9 mouse cellular contexts compared by ENCODE assay signal in genomic region chr1:72284539-72284938, GRCm38 (mm10). TPM values are rescaled to one million over a fixed set of nuclear protein-coding genes. Genes with fewer than 3 reads are reported as not detected.
DNase-seq lines count a peak whose midpoint lies in the region; ATAC-seq lines count a peak whose summit lies in the region.
"Had no signal": no experiment of that assay in that cellular context is flagged by ENCODE, and none has a peak within 500 bp of the region (broad histone marks: within the 10 kb centered on the region; RNA-seq: fewer than 3 reads in every experiment).

No protein-coding gene starts in this region.

- peaks cover 3% of the 10 kb centered on the region; the same call in 1 of the 2 replicates for H3K4me1 ChIP-seq in liver, embryonic 11.5 days (replicated peaks; ENCODE audit: control insufficient read depth, insufficient read depth, low read length)
- peaks cover 5% of the 10 kb centered on the region; the same call in 1 of the 2 replicates for H3K4me1 ChIP-seq in embryonic facial prominence, embryonic 15.5 days
- H3K4me1 ChIP-seq in neural tube, embryonic 12.5 days = peaks cover 21% of the 10 kb centered on the region

- 7% methylated on average over 5 of the region's 5 CpGs for WGBS in liver, embryonic 11.5 days
- WGBS in embryonic facial prominence, embryonic 15.5 days = 3% methylated on average over 5 of the region's 5 CpGs
- 6% methylated on average over 5 of the region's 5 CpGs for WGBS in neural tube, embryonic 12.5 days

- peak overlapping the region; percentile 60; the same call in 1 of the 2 replicates for H3K4me3 ChIP-seq in liver, embryonic 11.5 days (ENCODE audit: low read depth, low read length)
- H3K4me3 ChIP-seq in embryonic facial prominence, embryonic 15.5 days (replicated peaks) = peak overlapping the region; percentile 72
- H3K4me3 ChIP-seq in neural tube, embryonic 12.5 days = peak overlapping the region; percentile 49

- DNase-seq in liver, embryonic 11.5 days (ENCODE audit: low spot score) = no peak
- no peak for DNase-seq in liver
- peak; percentile 28 for DNase-seq in hindlimb bud, embryonic 11.5 days (ENCODE audit: extremely low spot score, low read depth, low spot score)
- no peak for DNase-seq in ovary, postnatal 14 days (ENCODE audit: low spot score)
- DNase-seq in spleen, postnatal 10 days (ENCODE audit: low spot score in 2 of 2) = no peak
- DNase-seq in frontal cortex, postnatal 10 days (ENCODE audit: low spot score in 2 of 2) = no peak

- H3K4me2 ChIP-seq in liver, embryonic 11.5 days = peak overlapping the region; percentile 83
- peak overlapping the region; percentile 86 for H3K4me2 ChIP-seq in embryonic facial prominence, embryonic 15.5 days (replicated peaks)
- peak overlapping the region; percentile 89 for H3K4me2 ChIP-seq in neural tube, embryonic 12.5 days (replicated peaks)

- no peak overlapping the region for H3K27ac ChIP-seq in liver, embryonic 11.5 days (ENCODE audit: low read depth, low read length)
- H3K27ac ChIP-seq in embryonic facial prominence, embryonic 15.5 days (replicated peaks) = 0 out of 2 replicates have a peak overlapping the region, but pooled peaks have one; percentile 34
- no peak overlapping the region for H3K27ac ChIP-seq in neural tube, embryonic 12.5 days
- H3K27ac ChIP-seq: macrophage had no signal

- no peak overlapping the region for H3K9ac ChIP-seq in liver, embryonic 11.5 days (ENCODE audit: low read depth, low read length)
- peak overlapping the region; percentile 18; the same call in 1 of the 2 replicates for H3K9ac ChIP-seq in embryonic facial prominence, embryonic 15.5 days
- peak overlapping the region; percentile 60 for H3K9ac ChIP-seq in neural tube, embryonic 12.5 days

- ATAC-seq in liver, embryonic 11.5 days (replicated peaks; ENCODE audit: low FRiP score) = no peak
- ATAC-seq in embryonic facial prominence, embryonic 15.5 days (ENCODE audit: insufficient number of reproducible peaks, low FRiP score, low TSS enrichment, low read depth) = 0 out of 2 replicates have a peak, but pooled peaks have one; percentile 40
- peak; percentile 61 for ATAC-seq in neural tube, embryonic 12.5 days (ENCODE audit: low FRiP score, low read depth)

- H3K27me3 ChIP-seq in liver, embryonic 11.5 days (replicated peaks; ENCODE audit: control insufficient read depth, insufficient read depth, low read length) = no peaks in the 10 kb centered on the region; the same call in 1 of the 2 replicates
- no peaks in the 10 kb centered on the region for H3K27me3 ChIP-seq in embryonic facial prominence, embryonic 15.5 days
- H3K27me3 ChIP-seq in neural tube, embryonic 12.5 days (replicated peaks) = no peaks in the 10 kb centered on the region

- no peaks in the 10 kb centered on the region for H3K9me3 ChIP-seq in liver, embryonic 11.5 days (ENCODE audit: control insufficient read depth, low read length)
- H3K9me3 ChIP-seq in embryonic facial prominence, embryonic 15.5 days (replicated peaks) = no peaks in the 10 kb centered on the region
- H3K9me3 ChIP-seq in neural tube, embryonic 12.5 days = no peaks in the 10 kb centered on the region

- no peaks in the 10 kb centered on the region for H3K36me3 ChIP-seq in liver, embryonic 11.5 days (ENCODE audit: control insufficient read depth, insufficient read depth, low read length)
- H3K36me3 ChIP-seq in embryonic facial prominence, embryonic 15.5 days = no peaks in the 10 kb centered on the region
- no peaks in the 10 kb centered on the region for H3K36me3 ChIP-seq in neural tube, embryonic 12.5 days

RNA-seq across cellular contexts. Expression of gene Tmem169, which starts 0.4 kb away (rescaled TPM):
- polyA plus RNA-seq in liver, embryonic 11.5 days (2014; fragmentation: Nextera tagmentation; extraction: Ambion mirVana) = 0.77 and 0.90 TPM in 2 replicates
- polyA plus RNA-seq in embryonic facial prominence, embryonic 15.5 days (2015; fragmentation: Nextera tagmentation; extraction: Ambion mirVana) = 3.1 and 3.7 TPM in 2 replicates
- 29.2 and 30.2 TPM in 2 replicates for polyA plus RNA-seq in neural tube, embryonic 12.5 days (2016; fragmentation: Nextera tagmentation; extraction: Ambion mirVana)
- polyA plus RNA-seq: macrophage had no signal

RNA-seq across cellular contexts. Expression of gene Pecr, which starts 0.4 kb away (rescaled TPM):
- 40.2 and 43.2 TPM in 2 replicates for polyA plus RNA-seq in liver, embryonic 11.5 days (2014; fragmentation: Nextera tagmentation; extraction: Ambion mirVana)
- 35.6 and 37.1 TPM in 2 replicates for polyA plus RNA-seq in embryonic facial prominence, embryonic 15.5 days (2015; fragmentation: Nextera tagmentation; extraction: Ambion mirVana)
- polyA plus RNA-seq in neural tube, embryonic 12.5 days (2016; fragmentation: Nextera tagmentation; extraction: Ambion mirVana) = 13.6 and 14.2 TPM in 2 replicates

RNA-seq across cellular contexts. Expression of gene Xrcc5, which starts 22.7 kb away (rescaled TPM):
- polyA plus RNA-seq in liver, embryonic 11.5 days (2014; fragmentation: Nextera tagmentation; extraction: Ambion mirVana) = 43.5 and 47.3 TPM in 2 replicates
- polyA plus RNA-seq in embryonic facial prominence, embryonic 15.5 days (2015; fragmentation: Nextera tagmentation; extraction: Ambion mirVana) = 32.9 and 35.3 TPM in 2 replicates
- 45.2 and 45.3 TPM in 2 replicates for polyA plus RNA-seq in neural tube, embryonic 12.5 days (2016; fragmentation: Nextera tagmentation; extraction: Ambion mirVana)
